Mouse (Mus musculus) cerebellum, adult (tissue): ENCODE measurements around the gene Slc22a13.
A peak's percentile ranks its signal among the peaks of the same experiment; 100 is the strongest.
"Not testable (repeated sequence)": the region's sequence is repeated elsewhere in the genome, so short reads cannot be mapped to it uniquely, and the experiment has no call there.

Experiments
- ATAC-seq: cut with Nextera tagmentation; 2 replicates; pipeline ENCODE4 v1.9.2; 2017; ENCODE audit warnings: mild to moderate bottlenecking, moderate library complexity, mixed read lengths; ENCODE audit not compliant: insufficient number of reproducible peaks, low FRiP score, low TSS enrichment

Slc22a13 gene

GRCm38 (mm10) chr9:119208998-119209397, at the start of gene Slc22a13:
TSS of gene Slc22a13 (minus strand) at chr9:119209098.
- ATAC-seq = no peak

- no peak for ATAC-seq
These were observed 49.2 kb upstream of the Slc22a13 start for GRCm38 (mm10) chr9:119258128-119258527.

- no peak for ATAC-seq
These were observed 47.3 kb upstream of the Slc22a13 start for GRCm38 (mm10) chr9:119256161-119256560.

DNA sequence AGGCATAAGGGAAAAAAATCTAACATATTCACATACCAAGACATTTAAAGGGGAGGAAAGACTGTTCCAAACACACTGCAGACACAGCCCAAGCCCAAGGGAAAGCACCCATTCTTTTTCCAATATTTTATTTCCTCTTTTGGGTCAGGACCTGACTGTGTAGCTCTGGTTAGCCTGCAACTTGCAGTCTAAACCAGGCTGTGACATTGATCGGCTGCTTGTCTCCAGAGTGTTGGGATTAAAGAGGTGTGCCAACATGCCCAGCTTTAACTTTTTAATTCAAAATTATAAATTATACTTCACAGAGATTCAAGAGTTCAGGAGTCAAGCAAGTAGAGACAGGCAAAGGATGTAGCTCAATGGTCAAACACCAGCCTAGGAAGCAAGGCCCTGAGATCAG, 46.2 kb upstream of the Slc22a13 start:
- no peak for ATAC-seq

GRCm38 (mm10) chr9:119254187-119254586, 45.3 kb upstream of the Slc22a13 start:
- no peak for ATAC-seq

DNA sequence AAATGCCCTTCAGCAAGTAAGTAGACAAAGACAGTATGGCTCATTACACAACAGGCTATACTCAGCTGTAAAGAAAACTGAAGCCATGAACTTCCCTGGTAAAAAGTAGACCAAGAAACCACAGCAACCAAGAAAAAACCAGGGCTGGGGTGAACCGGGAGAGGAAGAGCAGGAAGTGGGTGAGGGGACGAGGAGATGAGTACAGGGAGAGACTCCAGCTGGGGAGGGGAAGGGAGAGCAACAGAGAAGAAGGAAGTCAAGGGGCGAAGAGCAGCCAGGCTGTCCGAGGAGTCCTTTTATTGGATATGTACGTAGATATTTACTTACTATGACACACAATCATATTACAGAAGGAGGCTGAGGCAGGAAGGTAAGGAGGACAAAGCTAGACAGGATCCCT, 39.1 kb upstream of the Slc22a13 start:
- no peak for ATAC-seq

DNA sequence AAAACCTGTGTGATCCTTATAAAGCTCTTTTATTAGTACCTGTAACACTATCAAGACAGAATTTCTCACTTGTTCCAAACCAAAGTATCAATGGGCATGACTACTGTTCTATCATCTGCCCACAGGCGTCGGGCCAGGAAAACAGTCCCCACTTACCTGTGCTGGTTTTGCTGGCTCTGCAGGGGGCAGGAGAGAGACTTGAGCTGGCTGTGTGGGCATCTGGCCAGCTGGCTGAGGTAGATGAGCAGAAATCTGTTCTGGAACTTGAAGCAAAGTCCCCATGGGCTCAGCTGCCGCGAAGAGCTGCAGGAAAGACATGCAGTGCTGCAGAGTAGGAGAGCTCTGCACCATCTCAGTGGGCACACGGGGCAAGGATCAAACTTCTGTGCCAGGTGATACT, 37.9 kb upstream of the Slc22a13 start:
- peak; percentile 15; the same call in 1 of the 2 replicates for ATAC-seq

DNA sequence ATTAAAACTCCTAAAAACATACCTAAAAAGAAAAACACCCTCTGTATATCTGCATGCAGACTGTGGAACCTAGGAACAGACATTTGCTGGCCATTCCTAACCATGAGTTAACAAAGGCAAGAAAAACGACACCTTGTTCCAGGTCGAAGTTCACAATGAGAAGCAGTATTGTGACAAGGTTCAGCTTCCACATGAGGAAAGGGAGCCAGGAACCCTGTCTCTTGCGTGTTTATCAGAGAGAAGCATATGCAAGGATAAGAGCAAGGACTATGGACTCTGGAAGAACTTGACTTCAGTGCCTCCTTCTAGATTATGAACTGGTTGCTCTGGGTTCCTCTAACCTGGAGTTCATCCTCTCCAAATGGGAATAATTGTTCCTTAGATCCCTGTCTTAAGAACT, 35.1 kb upstream of the Slc22a13 start:
- ATAC-seq = no peak

GRCm38 (mm10) chr9:119241169-119241865, 32.4 kb upstream of the Slc22a13 start:
- no peak for ATAC-seq

DNA sequence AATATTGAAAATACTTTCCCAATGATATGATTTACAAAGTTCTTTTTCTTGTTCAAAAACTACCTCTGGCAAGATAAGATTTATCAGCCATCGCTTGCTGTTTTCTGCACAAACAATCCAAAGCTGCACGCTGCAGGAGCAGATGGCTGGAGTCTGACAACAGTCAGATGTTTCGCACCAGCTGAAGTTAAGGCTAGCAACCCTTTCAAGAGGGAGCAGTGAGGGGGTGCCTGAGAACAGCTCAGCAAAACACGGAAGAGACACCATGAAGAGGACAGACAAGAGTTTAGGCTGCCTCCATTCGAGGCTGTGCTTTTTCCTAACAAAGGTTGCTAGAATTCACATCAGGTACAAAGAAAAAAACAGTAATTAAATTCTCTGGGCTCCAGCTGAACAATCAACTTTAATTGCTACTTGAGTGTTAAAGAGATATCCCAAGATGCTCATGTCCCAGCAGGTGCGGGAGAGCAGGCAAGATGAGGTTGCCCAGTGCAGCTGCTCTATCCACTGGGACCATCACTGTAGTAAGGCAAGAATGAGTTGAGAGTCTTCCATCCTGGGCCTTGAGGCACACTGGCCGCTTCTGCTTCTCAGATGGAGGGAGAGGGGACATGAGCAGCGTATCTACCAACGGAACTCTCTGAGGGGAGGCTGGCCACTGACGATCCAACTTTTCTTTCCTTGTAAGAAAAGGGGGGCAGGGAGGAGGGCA, 31.5 kb upstream of the Slc22a13 start:
- no peak for ATAC-seq

GRCm38 (mm10) chr9:119239274-119239673, 30.4 kb upstream of the Slc22a13 start:
- ATAC-seq = no peak

DNA sequence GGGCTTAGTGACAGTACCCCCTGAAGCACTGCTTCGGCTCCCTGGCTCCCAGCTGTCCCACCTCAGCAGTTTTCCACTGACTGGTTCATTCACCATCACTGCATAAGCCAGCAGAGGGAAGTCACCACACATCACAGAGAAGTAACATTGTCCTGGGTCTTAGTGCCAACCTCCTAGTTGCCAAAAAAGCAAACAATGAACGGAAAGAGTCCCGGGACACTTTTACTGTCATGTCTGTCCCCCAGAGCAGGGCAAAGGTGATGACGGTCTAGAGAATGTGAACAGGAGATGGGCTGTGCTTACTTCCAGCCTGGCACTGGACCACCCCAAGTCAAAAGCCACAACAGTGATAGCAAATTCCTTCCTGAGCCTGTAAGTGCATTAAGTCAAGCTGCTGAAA, 29.9 kb upstream of the Slc22a13 start:
- ATAC-seq = no peak

GRCm38 (mm10) chr9:119231552-119231951, 22.7 kb upstream of the Slc22a13 start:
- no peak for ATAC-seq

- ATAC-seq = no peak
These were observed 21.9 kb upstream of the Slc22a13 start for GRCm38 (mm10) chr9:119230829-119231228.

DNA sequence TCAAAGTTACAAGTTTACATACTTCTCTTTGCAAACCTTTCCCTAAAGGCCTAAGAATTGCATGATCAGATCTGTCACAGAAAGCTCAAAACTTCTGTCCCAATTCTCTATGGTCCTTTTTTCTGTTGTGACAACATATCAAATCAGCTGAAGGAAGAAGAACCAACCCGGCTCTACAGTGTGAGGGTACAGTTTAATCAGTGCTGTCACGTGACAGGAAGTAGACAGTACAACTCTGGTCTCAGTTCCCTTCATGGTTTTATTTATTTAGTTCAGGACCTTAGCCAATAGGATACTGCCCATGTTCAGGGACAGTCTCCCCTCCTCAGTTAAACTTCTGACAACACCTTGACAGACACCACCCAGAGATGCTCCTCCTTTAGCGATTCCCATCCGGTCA, 11.4 kb upstream of the Slc22a13 start:
- ATAC-seq = no peak

- ATAC-seq = no peak
These were observed 10.8 kb upstream of the Slc22a13 start for GRCm38 (mm10) chr9:119219667-119220066.

DNA sequence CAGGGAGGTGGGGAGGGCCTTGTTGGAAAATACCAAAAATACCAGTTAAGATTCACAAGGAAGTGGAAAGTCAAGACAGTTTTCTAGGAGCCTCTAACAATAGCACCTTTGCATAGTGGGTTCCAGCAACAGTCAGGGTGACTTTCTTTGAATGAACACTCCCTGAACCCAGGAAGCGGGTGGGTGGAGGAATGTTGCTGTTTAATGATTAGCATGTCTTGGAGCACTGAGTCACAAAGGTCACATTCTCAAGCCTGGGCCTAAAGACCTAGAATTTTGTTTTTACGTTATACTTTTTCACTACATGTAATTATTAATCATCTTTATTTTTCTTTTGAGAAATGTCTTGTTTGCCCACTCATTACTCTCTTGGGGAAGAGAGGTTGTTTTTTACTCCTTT, 6.4 kb upstream of the Slc22a13 start:
- not testable (repeated sequence) for ATAC-seq

DNA sequence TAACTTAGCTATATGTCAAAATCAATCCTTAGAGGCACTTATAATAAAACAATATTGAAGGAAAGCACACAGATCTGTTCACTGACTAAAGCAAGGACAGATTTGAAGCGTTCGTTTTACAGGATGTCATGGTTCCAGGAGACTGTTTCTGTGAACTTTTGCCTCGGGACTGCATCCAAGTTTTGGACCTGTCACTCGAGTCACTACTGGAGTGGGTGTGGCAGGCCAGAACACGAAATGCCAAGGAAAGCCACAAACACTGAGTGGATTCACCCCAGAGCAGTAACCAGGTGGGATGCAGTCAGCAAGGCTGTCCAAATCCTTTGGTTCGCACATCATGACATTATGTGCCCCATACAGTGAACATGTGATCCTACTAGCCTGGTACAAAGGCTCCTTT, 5.7 kb upstream of the Slc22a13 start:
- no peak for ATAC-seq

DNA sequence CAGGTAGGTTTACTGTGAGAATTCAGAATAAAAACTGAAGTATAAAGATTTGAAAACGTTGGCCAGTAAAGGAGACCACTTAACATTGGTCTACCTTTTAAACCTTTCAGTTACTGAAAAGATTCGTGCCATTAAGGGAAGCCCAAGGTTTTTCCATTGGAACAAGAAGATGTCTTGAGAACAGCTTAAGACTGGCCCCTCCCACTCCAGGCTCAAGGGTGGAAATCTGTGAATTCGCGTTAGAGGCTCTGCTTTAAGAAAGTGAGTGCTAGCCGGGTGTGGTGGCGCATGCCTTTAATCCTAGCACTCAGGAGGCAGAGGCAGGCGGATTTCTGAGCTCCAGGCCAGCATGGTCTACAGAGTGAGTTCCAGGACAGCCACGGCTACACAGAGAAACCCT, 4.1 kb upstream of the Slc22a13 start:
- ATAC-seq = no peak

DNA sequence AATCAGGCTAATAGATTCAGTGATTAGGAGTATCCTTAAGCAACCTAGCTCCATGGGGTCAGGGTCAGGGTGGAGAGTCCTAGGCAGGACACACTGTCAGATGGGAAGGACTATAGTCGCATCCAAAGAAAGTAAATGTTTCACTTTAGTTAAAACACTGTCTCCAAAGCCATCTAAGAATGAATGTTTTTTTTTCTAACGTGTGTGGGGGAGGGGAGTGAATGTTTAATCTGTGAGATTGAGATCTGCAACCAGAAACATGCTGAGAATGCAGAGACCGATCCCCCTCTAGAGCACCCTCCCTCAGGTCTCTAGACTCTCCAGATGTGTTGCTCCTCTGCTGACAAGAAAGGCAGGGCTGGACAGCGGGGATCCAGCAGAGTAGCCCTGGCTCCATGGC, 1.8 kb downstream of the Slc22a13 start:
- ATAC-seq = no peak

- ATAC-seq = no peak
These were observed 2.2 kb downstream of the Slc22a13 start for GRCm38 (mm10) chr9:119206666-119207065.

GRCm38 (mm10) chr9:119205756-119206155, 3.1 kb downstream of the Slc22a13 start:
- ATAC-seq = no peak
